Comparison of ENCODE assay signal across 12 mouse cellular contexts in genomic region chr14:10655842-10656241, GRCm38 (mm10).
DNase-seq lines count a peak whose midpoint lies in the region; ATAC-seq and TF ChIP-seq lines count a peak whose summit lies in the region.
"Had no signal": no experiment of that assay in that cellular context is flagged by ENCODE, and none has a peak within 500 bp of the region (broad histone marks: within the 10 kb centered on the region; RNA-seq: fewer than 3 reads in every experiment).

No protein-coding gene starts in this region.

- no peaks in the 10 kb centered on the region for H3K9me3 ChIP-seq in embryonic facial prominence, embryonic 14.5 days (ENCODE audit: control insufficient read depth, low read length)
- H3K9me3 ChIP-seq in liver, embryonic 12.5 days (replicated peaks) = no peaks in the 10 kb centered on the region
- H3K9me3 ChIP-seq: forebrain, embryonic 10.5 days; limb, embryonic 12.5 days had no signal

- H3K4me2 ChIP-seq in embryonic facial prominence, embryonic 14.5 days (ENCODE audit: low read depth, low read length) = no peak overlapping the region
- H3K4me2 ChIP-seq in liver, embryonic 12.5 days = no peak overlapping the region
- H3K4me2 ChIP-seq: limb, embryonic 12.5 days had no signal

- H3K27me3 ChIP-seq in embryonic facial prominence, embryonic 14.5 days (replicated peaks; ENCODE audit: control insufficient read depth, insufficient read depth, low read length) = no peaks in the 10 kb centered on the region
- H3K27me3 ChIP-seq in kidney, adult 2 months (replicated peaks; ENCODE audit: control insufficient read depth, insufficient read depth, low read length) = no peaks in the 10 kb centered on the region
- H3K27me3 ChIP-seq in liver, embryonic 12.5 days (replicated peaks) = no peaks in the 10 kb centered on the region
- H3K27me3 ChIP-seq: limb, embryonic 12.5 days had no signal

- H3K4me3 ChIP-seq in embryonic facial prominence, embryonic 14.5 days (ENCODE audit: low read depth, low read length) = no peak overlapping the region
- no peak overlapping the region for H3K4me3 ChIP-seq in kidney, adult 2 months (ENCODE audit: insufficient read depth, low read depth, low read length)
- no peak overlapping the region for H3K4me3 ChIP-seq in liver, embryonic 12.5 days
- H3K4me3 ChIP-seq: forebrain, embryonic 10.5 days; limb, embryonic 12.5 days had no signal

- no peak for TF ChIP-seq CTCF in kidney, adult 2 months (conservative IDR thresholded peaks at IDR 0.05; ENCODE audit: insufficient read depth, insufficient read length, low read depth, low read length)

- DNase-seq in gastrocnemius, adult 18-20 months (ENCODE audit: low spot score) = peak; percentile 5
- DNase-seq in gastrocnemius, postnatal 10 days = no peak
- DNase-seq in Muller cell, postnatal 12 days (ENCODE audit: inconsistent ontology term) = peak; percentile 44
- peak; percentile 48 for DNase-seq in embryonic facial prominence, embryonic 14.5 days (ENCODE audit: low spot score)
- peak; percentile 52 for DNase-seq in kidney, adult 2 months
- no peak for DNase-seq in right cerebral cortex, postnatal 14 days
- DNase-seq: adrenal gland, postnatal 10 days had no signal

- no peak for TF ChIP-seq POLR2A in kidney, adult 2 months (IDR thresholded peaks at IDR 0.05; ENCODE audit: low read depth, low read length)

- ATAC-seq in embryonic facial prominence, embryonic 14.5 days (ENCODE audit: low read depth) = no peak
- no peak for ATAC-seq in granulocyte monocyte progenitor cell, adult 5-6 weeks (replicated peaks; ENCODE audit: poor library complexity, severe bottlenecking)
- ATAC-seq in liver, embryonic 12.5 days = no peak
- ATAC-seq: midbrain, embryonic 16.5 days had no signal

- H3K36me3 ChIP-seq in embryonic facial prominence, embryonic 14.5 days (ENCODE audit: control insufficient read depth, insufficient read depth, low read length) = no peaks in the 10 kb centered on the region
- H3K36me3 ChIP-seq in kidney, adult 2 months (ENCODE audit: control insufficient read depth, insufficient read depth, low read length) = no peaks in the 10 kb centered on the region
- H3K36me3 ChIP-seq in liver, embryonic 12.5 days = no peaks in the 10 kb centered on the region
- H3K36me3 ChIP-seq: forebrain, embryonic 10.5 days; limb, embryonic 12.5 days had no signal

- peaks cover 8% of the 10 kb centered on the region; the same call in 1 of the 2 replicates for H3K4me1 ChIP-seq in embryonic facial prominence, embryonic 14.5 days (ENCODE audit: control insufficient read depth, insufficient read depth, low read length)
- no peaks in the 10 kb centered on the region for H3K4me1 ChIP-seq in kidney, adult 2 months (ENCODE audit: control insufficient read depth, insufficient read depth, low read length)
- H3K4me1 ChIP-seq in liver, embryonic 12.5 days = no peaks in the 10 kb centered on the region

- H3K27ac ChIP-seq in embryonic facial prominence, embryonic 14.5 days (replicated peaks; ENCODE audit: low read depth, low read length) = no peak overlapping the region
- H3K27ac ChIP-seq in kidney, adult 2 months (ENCODE audit: insufficient read depth, low read depth, low read length) = no peak overlapping the region
- H3K27ac ChIP-seq in liver, embryonic 12.5 days = no peak overlapping the region
- H3K27ac ChIP-seq: forebrain, embryonic 10.5 days; limb, embryonic 12.5 days had no signal

- WGBS in embryonic facial prominence, embryonic 14.5 days = 20% methylated on average over 3 of the region's 3 CpGs
- 27% methylated on average over 3 of the region's 3 CpGs for WGBS in kidney, adult 2 months
- WGBS in liver, embryonic 12.5 days (ENCODE audit: insufficient replicate concordance) = 39% methylated on average over 3 of the region's 3 CpGs

- H3K9ac ChIP-seq in embryonic facial prominence, embryonic 14.5 days (ENCODE audit: low read depth, low read length) = no peak overlapping the region
- no peak overlapping the region for H3K9ac ChIP-seq in liver, embryonic 12.5 days
- H3K9ac ChIP-seq: limb, embryonic 12.5 days had no signal

Comparison
In these comparisons a context has a peak if more than half of its experiments do, and no peak if none do; other contexts are left out.
1. DNase-seq: peak in gastrocnemius, adult 18-20 months (single experiment), Muller cell, postnatal 12 days (single experiment), embryonic facial prominence, embryonic 14.5 days (single experiment) and kidney, adult 2 months (single experiment); none in gastrocnemius, postnatal 10 days (single experiment) and right cerebral cortex, postnatal 14 days (single experiment).